Mouse (Mus musculus): ENCODE data around the gene Arap1. TPM values are rescaled to one million over a fixed set of nuclear protein-coding genes. Genes with fewer than 3 reads are reported as not detected.

Gene Arap1
- polyA plus RNA-seq, 1 experiment from 2014 or later = 11.4 TPM

GRCm38 (mm10) chr7:101361767-101362166 is 13.9 kb downstream of the Arap1 start:
- WGBS = 59% methylated on average over 4 of the region's 4 CpGs
- Histone ChIP-seq H3K27me3 (ENCODE audit: control insufficient read depth, insufficient read depth, low read depth, low read length) (no peaks in the 10 kb centered on the region), H3K4me1 (ENCODE audit: control insufficient read depth, insufficient read depth, low read length) (no peaks in the 10 kb centered on the region), H3K9me3 (replicated peaks; ENCODE audit: control insufficient read depth, low read length, poor library complexity, severe bottlenecking) (no peaks in the 10 kb centered on the region), H3K36me3 (ENCODE audit: control insufficient read depth, insufficient read depth, low read length) (no peaks in the 10 kb centered on the region), H3K4me2 (ENCODE audit: low read length) (no peak overlapping the region), H3K4me3 (ENCODE audit: low read depth, low read length) (no peak overlapping the region), H3K27ac (ENCODE audit: low read length) (no peak overlapping the region), H3K9ac (ENCODE audit: low read depth, low read length) (no peak overlapping the region)
- ATAC-seq = no peak

- H3K4me3 ChIP-seq (ENCODE audit: low read depth, low read length) = no peak overlapping the region
- H3K27me3 ChIP-seq (ENCODE audit: control insufficient read depth, insufficient read depth, low read depth, low read length) = no peaks in the 10 kb centered on the region
- no peaks in the 10 kb centered on the region for H3K9me3 ChIP-seq (replicated peaks; ENCODE audit: control insufficient read depth, low read length, poor library complexity, severe bottlenecking)
- no peak overlapping the region for H3K4me2 ChIP-seq (ENCODE audit: low read length)
- H3K27ac ChIP-seq (ENCODE audit: low read length) = no peak overlapping the region
- ATAC-seq = no peak
- no peak overlapping the region for H3K9ac ChIP-seq (ENCODE audit: low read depth, low read length)
- H3K36me3 ChIP-seq (ENCODE audit: control insufficient read depth, insufficient read depth, low read length) = no peaks in the 10 kb centered on the region
- no peaks in the 10 kb centered on the region for H3K4me1 ChIP-seq (ENCODE audit: control insufficient read depth, insufficient read depth, low read length)
- 71% methylated on average over 5 of the region's 5 CpGs for WGBS
Measured at GRCm38 (mm10) chr7:101362791-101363191, 14.9 kb downstream of the Arap1 start.

GRCm38 (mm10) chr7:101363914-101364313 is 16.0 kb downstream of the Arap1 start:
- H3K4me3 ChIP-seq (ENCODE audit: low read depth, low read length) = no peak overlapping the region
- no peak overlapping the region for H3K4me2 ChIP-seq (ENCODE audit: low read length)
- WGBS = 77% methylated on average over 5 of the region's 5 CpGs
- H3K9ac ChIP-seq (ENCODE audit: low read depth, low read length) = no peak overlapping the region
- no peaks in the 10 kb centered on the region for H3K27me3 ChIP-seq (ENCODE audit: control insufficient read depth, insufficient read depth, low read depth, low read length)
- H3K9me3 ChIP-seq (replicated peaks; ENCODE audit: control insufficient read depth, low read length, poor library complexity, severe bottlenecking) = no peaks in the 10 kb centered on the region
- H3K36me3 ChIP-seq (ENCODE audit: control insufficient read depth, insufficient read depth, low read length) = no peaks in the 10 kb centered on the region
- H3K4me1 ChIP-seq (ENCODE audit: control insufficient read depth, insufficient read depth, low read length) = no peaks in the 10 kb centered on the region
- no peak overlapping the region for H3K27ac ChIP-seq (ENCODE audit: low read length)
- ATAC-seq = no peak

GRCm38 (mm10) chr7:101367901-101368852 is 20.3 kb downstream of the Arap1 start:
- H3K27ac ChIP-seq (ENCODE audit: low read length) = no peak overlapping the region
- H3K27me3 ChIP-seq (ENCODE audit: control insufficient read depth, insufficient read depth, low read depth, low read length) = no peaks in the 10 kb centered on the region
- H3K9ac ChIP-seq (ENCODE audit: low read depth, low read length) = no peak overlapping the region
- no peaks in the 10 kb centered on the region for H3K4me1 ChIP-seq (ENCODE audit: control insufficient read depth, insufficient read depth, low read length)
- H3K4me3 ChIP-seq (ENCODE audit: low read depth, low read length) = no peak overlapping the region
- 73% methylated on average over 11 of the region's 11 CpGs for WGBS
- no peaks in the 10 kb centered on the region for H3K36me3 ChIP-seq (ENCODE audit: control insufficient read depth, insufficient read depth, low read length)
- ATAC-seq = no peak
- no peaks in the 10 kb centered on the region for H3K9me3 ChIP-seq (replicated peaks; ENCODE audit: control insufficient read depth, low read length, poor library complexity, severe bottlenecking)
- H3K4me2 ChIP-seq (ENCODE audit: low read length) = no peak overlapping the region

- no peak overlapping the region for H3K4me2 ChIP-seq (ENCODE audit: low read length)
- no peaks in the 10 kb centered on the region for H3K9me3 ChIP-seq (replicated peaks; ENCODE audit: control insufficient read depth, low read length, poor library complexity, severe bottlenecking)
- no peak overlapping the region for H3K27ac ChIP-seq (ENCODE audit: low read length)
- H3K4me3 ChIP-seq (ENCODE audit: low read depth, low read length) = no peak overlapping the region
- H3K27me3 ChIP-seq (ENCODE audit: control insufficient read depth, insufficient read depth, low read depth, low read length) = no peaks in the 10 kb centered on the region
- ATAC-seq = no peak
- H3K4me1 ChIP-seq (ENCODE audit: control insufficient read depth, insufficient read depth, low read length) = no peaks in the 10 kb centered on the region
- 79% methylated on average over 7 of the region's 7 CpGs for WGBS
- H3K36me3 ChIP-seq (ENCODE audit: control insufficient read depth, insufficient read depth, low read length) = no peaks in the 10 kb centered on the region
- H3K9ac ChIP-seq (ENCODE audit: low read depth, low read length) = no peak overlapping the region
Measured at GRCm38 (mm10) chr7:101369666-101370065, 21.8 kb downstream of the Arap1 start.

- Histone ChIP-seq H3K27me3 (ENCODE audit: control insufficient read depth, insufficient read depth, low read depth, low read length) (no peaks in the 10 kb centered on the region), H3K4me2 (ENCODE audit: low read length) (no peak overlapping the region), H3K4me1 (ENCODE audit: control insufficient read depth, insufficient read depth, low read length) (peaks cover 2% of the 10 kb centered on the region; the same call in 1 of the 2 replicates), H3K9ac (ENCODE audit: low read depth, low read length) (no peak overlapping the region), H3K36me3 (ENCODE audit: control insufficient read depth, insufficient read depth, low read length) (no peaks in the 10 kb centered on the region), H3K4me3 (ENCODE audit: low read depth, low read length) (no peak overlapping the region), H3K9me3 (replicated peaks; ENCODE audit: control insufficient read depth, low read length, poor library complexity, severe bottlenecking) (no peaks in the 10 kb centered on the region), H3K27ac (ENCODE audit: low read length) (no peak overlapping the region)
- peak; percentile 52; the same call in 1 of the 2 replicates for ATAC-seq
- 84% methylated on average over 23 of the region's 26 CpGs for WGBS
Measured at GRCm38 (mm10) chr7:101373082-101373481, 25.2 kb downstream of the Arap1 start.

- ATAC-seq = peak; percentile 74
- Histone ChIP-seq H3K36me3 (ENCODE audit: control insufficient read depth, insufficient read depth, low read length) (no peaks in the 10 kb centered on the region), H3K9me3 (replicated peaks; ENCODE audit: control insufficient read depth, low read length, poor library complexity, severe bottlenecking) (no peaks in the 10 kb centered on the region), H3K27ac (ENCODE audit: low read length) (no peak overlapping the region), H3K4me2 (ENCODE audit: low read length) (no peak overlapping the region), H3K9ac (ENCODE audit: low read depth, low read length) (no peak overlapping the region; the same call in 1 of the 2 replicates), H3K4me1 (ENCODE audit: control insufficient read depth, insufficient read depth, low read length) (peaks cover 2% of the 10 kb centered on the region; the same call in 1 of the 2 replicates), H3K27me3 (ENCODE audit: control insufficient read depth, insufficient read depth, low read depth, low read length) (no peaks in the 10 kb centered on the region), H3K4me3 (ENCODE audit: low read depth, low read length) (no peak overlapping the region)
Measured at GRCm38 (mm10) chr7:101374155-101374554, 26.3 kb downstream of the Arap1 start.

GRCm38 (mm10) chr7:101376701-101377340 is 29.0 kb downstream of the Arap1 start:
- Histone ChIP-seq H3K4me3 (ENCODE audit: low read depth, low read length) (no peak overlapping the region), H3K36me3 (ENCODE audit: control insufficient read depth, insufficient read depth, low read length) (no peaks in the 10 kb centered on the region), H3K4me1 (ENCODE audit: control insufficient read depth, insufficient read depth, low read length) (peaks cover 2% of the 10 kb centered on the region; the same call in 1 of the 2 replicates), H3K9ac (ENCODE audit: low read depth, low read length) (no peak overlapping the region), H3K9me3 (replicated peaks; ENCODE audit: control insufficient read depth, low read length, poor library complexity, severe bottlenecking) (no peaks in the 10 kb centered on the region), H3K27me3 (ENCODE audit: control insufficient read depth, insufficient read depth, low read depth, low read length) (no peaks in the 10 kb centered on the region), H3K4me2 (ENCODE audit: low read length) (no peak overlapping the region), H3K27ac (ENCODE audit: low read length) (no peak overlapping the region)
- ATAC-seq = no peak
- WGBS = 75% methylated on average over 10 of the region's 10 CpGs

- no peak overlapping the region for H3K27ac ChIP-seq (ENCODE audit: low read length)
- no peak for ATAC-seq
Measured at GRCm38 (mm10) chr7:101377741-101378262, 29.9 kb downstream of the Arap1 start.

More at GRCm38 (mm10) chr7:101377741-101378262, 29.9 kb downstream of the Arap1 start:
- Histone ChIP-seq H3K4me3 (ENCODE audit: low read depth, low read length) (no peak overlapping the region), H3K9me3 (replicated peaks; ENCODE audit: control insufficient read depth, low read length, poor library complexity, severe bottlenecking) (no peaks in the 10 kb centered on the region), H3K9ac (ENCODE audit: low read depth, low read length) (no peak overlapping the region), H3K36me3 (ENCODE audit: control insufficient read depth, insufficient read depth, low read length) (no peaks in the 10 kb centered on the region), H3K4me1 (ENCODE audit: control insufficient read depth, insufficient read depth, low read length) (peaks cover 2% of the 10 kb centered on the region; the same call in 1 of the 2 replicates), H3K27me3 (ENCODE audit: control insufficient read depth, insufficient read depth, low read depth, low read length) (no peaks in the 10 kb centered on the region), H3K4me2 (ENCODE audit: low read length) (peak overlapping the region; percentile 15; the same call in 1 of the 2 replicates)
- 31% methylated on average over 7 of the region's 7 CpGs for WGBS

Data from midbrain, embryonic 16.5 days (tissue).